Mouse (Mus musculus) lung, postnatal 0 days (tissue): ENCODE results near the gene Adam22. TPM values are rescaled to one million over a fixed set of nuclear protein-coding genes. Genes with fewer than 3 reads are reported as not detected.

Experiments
- ATAC-seq: fragments of 200-750 bp; cut with Nextera tagmentation; 2 replicates; pipeline ENCODE4 v1.8.0; 2017; ENCODE audit warnings: moderate library complexity
- DNase-seq: peaks from one replicate; pipeline ENCODE4 v3.0.0-alpha.2; 2016; ENCODE audit warnings: low spot score
- H3K27ac ChIP-seq: fragments of 300-500 bp; sonication (generic); 2 replicates; pipeline ENCODE4 v1.5.1; 2014; ENCODE audit warnings: antibody characterized with exemption, mild to moderate bottlenecking, low read length, mixed read lengths
- H3K27me3 ChIP-seq: fragments of 300-500 bp; sonication (generic); replicated peaks from 2 replicates; pipeline ENCODE4 v1.6.1; 2014; ENCODE audit warnings: low read length, mixed read lengths; ENCODE audit not compliant: insufficient read depth
- H3K36me3 ChIP-seq: fragments of 300-500 bp; sonication (generic); 2 replicates; pipeline ENCODE4 v1.6.1; 2014; ENCODE audit warnings: low read length, mixed read lengths; ENCODE audit not compliant: insufficient read depth
- H3K4me1 ChIP-seq: fragments of 300-500 bp; sonication (generic); 2 replicates; pipeline ENCODE4 v1.6.1; 2014; ENCODE audit warnings: antibody characterized with exemption, low read depth, low read length, mixed read lengths; ENCODE audit not compliant: insufficient read depth
- H3K4me2 ChIP-seq: fragments of 300-500 bp; sonication (generic); replicated peaks from 2 replicates; pipeline ENCODE4 v1.6.1; 2014; ENCODE audit warnings: low read depth, mild to moderate bottlenecking, low read length, moderate library complexity, mixed read lengths
- H3K4me3 ChIP-seq: fragments of 300-500 bp; sonication (generic); 2 replicates; pipeline ENCODE4 v1.5.1; 2014; ENCODE audit warnings: low read depth, low read length
- H3K9ac ChIP-seq: fragments of 300-500 bp; sonication (generic); replicated peaks from 2 replicates; pipeline ENCODE4 v1.6.1; 2014; ENCODE audit warnings: low read depth, mild to moderate bottlenecking
- H3K9me3 ChIP-seq: fragments of 300-500 bp; sonication (generic); 2 replicates; pipeline ENCODE4 v1.6.1; 2016; ENCODE audit warnings: low read length, mixed read lengths
- CTCF ChIP-seq: IDR thresholded peaks from 2 replicates; pipeline ENCODE4 v1.5.1; 2016; ENCODE audit warnings: antibody characterized with exemption, mild to moderate bottlenecking
- EP300 ChIP-seq: IDR thresholded peaks from 2 replicates; pipeline ENCODE4 v1.6.1; 2016; ENCODE audit warnings: antibody characterized with exemption, mild to moderate bottlenecking, control low read depth
- WGBS: fragments of 180-500 bp; shearing (Covaris S2); extraction: QIAGEN DNeasy Blood & Tissue Kit; methylation state at CpG from one replicate; pipeline ENCODE4 v1.1.7; 2014; 5-methylcytosine and 5-hydroxymethylcytosine counted together
- polyA plus RNA-seq: library from polyadenylated mRNA; unstranded; fragments of >200 nt; fragmentation: Nextera tagmentation; extraction: Ambion mirVana; gene quantifications from 2 replicates; pipeline ENCODE4 v1.2.1, GENCODE M21; 2015

The Adam22 gene
- polyA plus RNA-seq, 1 experiment from 2014 or later = 2.6 TPM

- no peaks in the 10 kb centered on the region for H3K27me3 ChIP-seq
- ATAC-seq = no peak
- no peak overlapping the region for H3K4me2 ChIP-seq
- H3K9me3 ChIP-seq = no peaks in the 10 kb centered on the region
- H3K36me3 ChIP-seq = no peaks in the 10 kb centered on the region
- TF ChIP-seq EP300 (no peak), CTCF (no peak)
- no peak for DNase-seq
- WGBS = 51% methylated on average over 10 of the region's 10 CpGs
- H3K27ac ChIP-seq = no peak overlapping the region
- H3K9ac ChIP-seq = no peak overlapping the region
- H3K4me1 ChIP-seq = no peaks in the 10 kb centered on the region
- H3K4me3 ChIP-seq = no peak overlapping the region
Observed at GRCm38 (mm10) chr5:8297719-8298419, 70.1 kb downstream of the Adam22 start.

GRCm38 (mm10) chr5:8293287-8293686 is 74.7 kb downstream of the Adam22 start:
- Histone ChIP-seq H3K4me3 (no peak overlapping the region), H3K27me3 (no peaks in the 10 kb centered on the region), H3K27ac (no peak overlapping the region), H3K9me3 (no peaks in the 10 kb centered on the region), H3K36me3 (no peaks in the 10 kb centered on the region), H3K4me2 (no peak overlapping the region), H3K4me1 (no peaks in the 10 kb centered on the region), H3K9ac (no peak overlapping the region)
- no peak for TF ChIP-seq CTCF
- no peak for TF ChIP-seq EP300
- WGBS = 8% methylated on average over 1 of the region's 1 CpGs
- ATAC-seq (peak; percentile 52), DNase-seq (no peak)

- ATAC-seq (no peak), DNase-seq (peak; percentile 2)
- Histone ChIP-seq H3K4me3 (no peak overlapping the region), H3K4me1 (no peaks in the 10 kb centered on the region), H3K4me2 (no peak overlapping the region), H3K27me3 (no peaks in the 10 kb centered on the region), H3K27ac (no peak overlapping the region), H3K36me3 (no peaks in the 10 kb centered on the region), H3K9ac (no peak overlapping the region), H3K9me3 (no peaks in the 10 kb centered on the region)
- 92% methylated on average over 1 of the region's 1 CpGs for WGBS
- TF ChIP-seq EP300 (no peak), CTCF (no peak)
Observed at GRCm38 (mm10) chr5:8291496-8291895, 76.5 kb downstream of the Adam22 start.

GRCm38 (mm10) chr5:8289678-8290614 is 78.0 kb downstream of the Adam22 start:
- Histone ChIP-seq H3K9ac (no peak overlapping the region), H3K4me3 (no peak overlapping the region), H3K9me3 (no peaks in the 10 kb centered on the region), H3K4me2 (no peak overlapping the region), H3K27ac (no peak overlapping the region), H3K4me1 (no peaks in the 10 kb centered on the region), H3K27me3 (no peaks in the 10 kb centered on the region), H3K36me3 (no peaks in the 10 kb centered on the region)
- 72% methylated on average over 6 of the region's 6 CpGs for WGBS
- ATAC-seq (no peak), DNase-seq (peak; percentile 3)
- TF ChIP-seq EP300 = no peak
- no peak for TF ChIP-seq CTCF

GRCm38 (mm10) chr5:8284123-8284522 is 83.8 kb downstream of the Adam22 start:
- DNase-seq = no peak
- no peaks in the 10 kb centered on the region for H3K36me3 ChIP-seq
- no peak overlapping the region for H3K4me2 ChIP-seq
- TF ChIP-seq EP300 (no peak), CTCF (no peak)
- no peaks in the 10 kb centered on the region for H3K27me3 ChIP-seq
- no peak for ATAC-seq
- H3K4me1 ChIP-seq = no peaks in the 10 kb centered on the region
- no peak overlapping the region for H3K9ac ChIP-seq
- H3K4me3 ChIP-seq = no peak overlapping the region
- H3K27ac ChIP-seq = no peak overlapping the region
- WGBS = 46% methylated on average over 5 of the region's 5 CpGs
- no peaks in the 10 kb centered on the region for H3K9me3 ChIP-seq

GRCm38 (mm10) chr5:8276141-8276540 is 91.8 kb downstream of the Adam22 start:
- H3K9me3 ChIP-seq = no peaks in the 10 kb centered on the region
- TF ChIP-seq CTCF = no peak
- no peak for TF ChIP-seq EP300
- no peak overlapping the region for H3K27ac ChIP-seq
- 57% methylated on average over 1 of the region's 1 CpGs for WGBS
- DNase-seq (no peak), ATAC-seq (no peak)
- H3K36me3 ChIP-seq = no peaks in the 10 kb centered on the region
- no peak overlapping the region for H3K4me3 ChIP-seq
- no peak overlapping the region for H3K9ac ChIP-seq
- H3K4me2 ChIP-seq = no peak overlapping the region
- H3K27me3 ChIP-seq = no peaks in the 10 kb centered on the region
- no peaks in the 10 kb centered on the region for H3K4me1 ChIP-seq
